In genomic region chr1:136127856-136128255, GRCm38 (mm10) we compare ENCODE assay signal across 11 mouse cellular contexts. TPM values are rescaled to one million over a fixed set of nuclear protein-coding genes. Genes with fewer than 3 reads are reported as not detected.
DNase-seq lines count a peak whose midpoint lies in the region; ATAC-seq and TF ChIP-seq lines count a peak whose summit lies in the region.
"Had no signal": no experiment of that assay in that cellular context is flagged by ENCODE, and none has a peak within 500 bp of the region (broad histone marks: within the 10 kb centered on the region; RNA-seq: fewer than 3 reads in every experiment).

No protein-coding gene starts in this region.

- H3K9ac ChIP-seq in liver, adult 2 months (ENCODE audit: low read depth, low read length) = no peak overlapping the region

- 0 out of 2 replicates have a peak, but pooled peaks have one; percentile 27 for ATAC-seq in common myeloid progenitor, adult 5-6 weeks (replicated peaks; ENCODE audit: low read depth, poor library complexity, severe bottlenecking)

- H3K27ac ChIP-seq in heart, embryonic 10.5 days = peak overlapping the region; percentile 77
- 0 out of 2 replicates have a peak overlapping the region, but pooled peaks have one; percentile 32 for H3K27ac ChIP-seq in liver, adult 2 months (replicated peaks; ENCODE audit: insufficient read depth, low read depth, low read length)
- H3K27ac ChIP-seq in macrophage = peak overlapping the region; percentile 80

- no peaks in the 10 kb centered on the region for H3K36me3 ChIP-seq in heart, embryonic 10.5 days
- H3K36me3 ChIP-seq in liver, adult 2 months (ENCODE audit: control insufficient read depth, insufficient read depth, low read length) = no peaks in the 10 kb centered on the region
- no peaks in the 10 kb centered on the region for H3K36me3 ChIP-seq in macrophage (ENCODE audit: inconsistent target)

- no peaks in the 10 kb centered on the region for H3K9me3 ChIP-seq in heart, embryonic 10.5 days

- no peak for TF ChIP-seq CTCF in liver, adult 2 months (IDR thresholded peaks at IDR 0.05; ENCODE audit: low read depth, low read length)

- WGBS in heart, embryonic 10.5 days = 42% methylated on average over 3 of the region's 3 CpGs
- 72% methylated on average over 3 of the region's 3 CpGs for WGBS in liver, adult 2 months
- WGBS in macrophage (ENCODE audit: missing documents) = 5% methylated on average over 3 of the region's 3 CpGs

- peaks cover 78% of the 10 kb centered on the region for H3K4me1 ChIP-seq in heart, embryonic 10.5 days
- H3K4me1 ChIP-seq in liver, adult 2 months (ENCODE audit: control insufficient read depth, insufficient read depth, low read length) = 0 out of 2 replicates have a peak, but pooled peaks cover 3% of the 10 kb centered on the region

- intact Hi-C loops in heart, postnatal 25 days (cut with DNase I) = no loop called here

- no peak for DNase-seq in heart, embryonic 10.5 days (ENCODE audit: low spot score)
- DNase-seq in heart, postnatal 25 days (ENCODE audit: low spot score) = no peak
- DNase-seq in liver, adult 2 months (ENCODE audit: extremely low read depth, low read depth, low spot score) = peak; percentile 18
- DNase-seq in liver = no peak
- DNase-seq in cerebellum, postnatal 25 days = no peak
- no peak for DNase-seq in right cerebral cortex, adult 18-20 months
- DNase-seq: gastrocnemius, postnatal 36 days; kidney, postnatal 14 days; right cerebral cortex, postnatal 4 days had no signal

- no peak overlapping the region for H3K4me3 ChIP-seq in heart, embryonic 10.5 days
- no peak overlapping the region for H3K4me3 ChIP-seq in liver, adult 2 months (ENCODE audit: insufficient read depth, low read depth, low read length)
- H3K4me3 ChIP-seq in macrophage (ENCODE audit: inconsistent target) = no peak overlapping the region

- H3K27me3 ChIP-seq in heart, embryonic 10.5 days (ENCODE audit: insufficient read depth, poor library complexity, severe bottlenecking) = peaks cover 6% of the 10 kb centered on the region
- peaks cover 4% of the 10 kb centered on the region for H3K27me3 ChIP-seq in liver, adult 2 months (ENCODE audit: control insufficient read depth, insufficient read depth, low read length)

- TF ChIP-seq POLR2A in liver, adult 2 months (IDR thresholded peaks at IDR 0.05; ENCODE audit: extremely low read depth, insufficient read depth, low read length) = no peak

- no peaks in the 10 kb centered on the region for H3K79me2 ChIP-seq in liver, adult 2 months (ENCODE audit: control insufficient read depth, insufficient read depth, low read length)
- peaks cover 11% of the 10 kb centered on the region for H3K79me2 ChIP-seq in macrophage (ENCODE audit: inconsistent target)

RNA-seq across cellular contexts. Expression of gene Kif21b, which starts 3.3 kb away (rescaled TPM):
- polyA plus RNA-seq in heart, embryonic 10.5 days (2016; fragmentation: Nextera tagmentation; extraction: Ambion mirVana) = 4.6 and 5.4 TPM in 2 replicates
- under 1 TPM; 0.75 TPM for total RNA-seq in heart, postnatal 25 days (2021)
- 0.74 and 0.94 TPM in 2 replicates for total RNA-seq in liver, adult 2 months (2014; rRNA removed)
- 0.82 and 1.5 TPM in 2 replicates for polyA plus RNA-seq in liver, adult 2 months (2012; rRNA removed)
- total RNA-seq in common myeloid progenitor, adult 5-6 weeks (2017) = 13.4 and 13.5 TPM in 2 replicates
- 10 to 100 TPM in 24 of 26 experiments, 1 to 10 TPM in 2; 8.5 to 75.3 (median 34.6) TPM for total RNA-seq in macrophage (2018; cell fraction: chromatin; rRNA removed)
- 10 to 100 TPM in 11 of 26 experiments, 1 to 10 TPM in 15; 4.7 to 14.3 (median 9.2) TPM for total RNA-seq in macrophage (2018; cell fraction: cytosol; rRNA removed)
- total RNA-seq in macrophage (2018; cell fraction: nucleus; rRNA removed) = 10 to 100 TPM in 22 of 26 experiments, 1 to 10 TPM in 4; 7.2 to 42.0 (median 17.1) TPM
- 7.3 to 9.8 TPM (median 9.5 TPM) in 3 replicates for polyA plus RNA-seq in macrophage (2018)
